Mouse (Mus musculus): ENCODE results near the gene D930020B18Rik. TPM values are rescaled to one million over a fixed set of nuclear protein-coding genes. Genes with fewer than 3 reads are reported as not detected.

Gene D930020B18Rik
- polyA plus RNA-seq, 1 experiment from 2014 or later = 1.8 TPM

DNA sequence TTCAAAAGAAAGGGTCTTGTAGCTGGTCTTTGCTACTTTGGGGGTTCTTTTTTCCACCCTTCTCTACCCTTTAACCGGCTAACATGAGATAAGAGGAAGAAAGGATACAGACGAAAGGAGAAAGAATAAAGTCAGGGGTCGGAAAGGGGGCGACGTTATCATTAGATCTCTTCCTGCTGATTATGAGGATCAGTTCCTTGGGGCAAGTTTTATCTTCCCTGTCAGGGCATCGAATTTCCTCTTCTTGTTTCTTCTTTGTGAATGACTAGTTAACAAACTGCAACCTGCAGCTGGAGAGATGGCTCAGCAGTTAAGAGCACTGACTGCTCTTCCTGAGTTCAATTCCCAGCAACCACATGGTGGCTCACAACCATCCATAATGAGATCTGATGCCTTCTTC, 4.9 kb downstream of the D930020B18Rik start:
- Histone ChIP-seq H3K4me2 (ENCODE audit: low read depth, severe bottlenecking) (no peak overlapping the region), H3K27ac (replicated peaks; ENCODE audit: low read depth, low read length) (no peak overlapping the region), H3K4me3 (ENCODE audit: low read depth, low read length) (no peak overlapping the region), H3K4me1 (ENCODE audit: control insufficient read depth, insufficient read depth, low read length) (peaks cover 7% of the 10 kb centered on the region), H3K27me3 (ENCODE audit: control insufficient read depth, insufficient read depth, low read length) (peaks cover 14% of the 10 kb centered on the region), H3K9ac (ENCODE audit: low read length) (no peak overlapping the region), H3K9me3 (ENCODE audit: control insufficient read depth, low read length) (no peaks in the 10 kb centered on the region), H3K36me3 (ENCODE audit: control insufficient read depth, insufficient read depth, low read length) (no peaks in the 10 kb centered on the region)
- WGBS = 71% methylated on average over 6 of the region's 6 CpGs
- ATAC-seq (ENCODE audit: insufficient number of reproducible peaks, low FRiP score, low TSS enrichment, low read depth) (no peak), DNase-seq (ENCODE audit: low spot score) (no peak)

DNA sequence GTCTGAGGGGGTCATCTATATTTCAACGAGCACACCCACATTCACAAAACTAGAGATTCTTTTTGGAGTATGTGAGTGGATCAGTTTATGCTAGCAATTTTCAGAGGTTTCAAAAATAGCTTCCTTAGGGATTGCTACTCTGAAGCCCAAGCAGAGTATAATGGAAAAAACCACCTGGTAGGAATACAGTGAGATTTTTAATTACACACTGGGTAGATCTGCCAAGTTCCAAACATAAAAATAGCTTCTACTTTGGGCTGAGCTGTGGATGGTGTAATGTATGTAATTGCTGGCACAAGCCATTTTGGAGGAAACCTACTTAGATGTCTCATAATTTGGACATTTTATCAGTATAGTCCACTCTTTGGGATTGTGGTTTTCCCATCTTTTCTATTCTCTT, 11.7 kb downstream of the D930020B18Rik start:
- Histone ChIP-seq H3K27me3 (ENCODE audit: control insufficient read depth, insufficient read depth, low read length) (no peaks in the 10 kb centered on the region), H3K36me3 (ENCODE audit: control insufficient read depth, insufficient read depth, low read length) (no peaks in the 10 kb centered on the region), H3K9ac (ENCODE audit: low read length) (no peak overlapping the region), H3K4me3 (ENCODE audit: low read depth, low read length) (no peak overlapping the region), H3K4me1 (ENCODE audit: control insufficient read depth, insufficient read depth, low read length) (no peaks in the 10 kb centered on the region), H3K4me2 (ENCODE audit: low read depth, severe bottlenecking) (no peak overlapping the region), H3K27ac (replicated peaks; ENCODE audit: low read depth, low read length) (no peak overlapping the region), H3K9me3 (ENCODE audit: control insufficient read depth, low read length) (no peaks in the 10 kb centered on the region)
- WGBS = 90% methylated on average over 1 of the region's 1 CpGs
- DNase-seq (ENCODE audit: low spot score) = no peak
- no peak for ATAC-seq (ENCODE audit: insufficient number of reproducible peaks, low FRiP score, low TSS enrichment, low read depth)

DNA sequence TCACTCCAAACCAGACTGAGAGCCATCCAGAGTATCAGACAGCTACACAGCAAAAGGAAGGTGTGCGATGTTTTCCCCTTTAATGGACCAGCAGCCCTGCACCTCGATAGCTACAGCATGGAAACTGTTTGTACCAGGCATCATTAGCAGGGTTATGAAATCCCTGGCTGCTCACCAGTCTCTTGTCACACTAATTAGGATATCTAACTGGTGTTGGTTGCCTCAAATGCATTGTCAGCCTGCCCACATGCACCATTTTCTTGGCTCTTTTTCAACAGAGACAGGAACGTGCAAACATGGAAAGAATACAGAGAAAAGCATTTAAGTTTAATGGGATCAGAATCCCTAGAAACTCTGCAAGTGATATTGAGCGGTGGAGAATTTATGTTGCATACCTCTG, 14.5 kb downstream of the D930020B18Rik start:
- no peaks in the 10 kb centered on the region for H3K27me3 ChIP-seq (ENCODE audit: control insufficient read depth, insufficient read depth, low read length)
- DNase-seq (ENCODE audit: low spot score) (no peak), ATAC-seq (ENCODE audit: insufficient number of reproducible peaks, low FRiP score, low TSS enrichment, low read depth) (no peak)
- 91% methylated on average over 4 of the region's 4 CpGs for WGBS
- no peak overlapping the region for H3K9ac ChIP-seq (ENCODE audit: low read length)
- H3K4me1 ChIP-seq (ENCODE audit: control insufficient read depth, insufficient read depth, low read length) = no peaks in the 10 kb centered on the region
- no peak overlapping the region for H3K4me2 ChIP-seq (ENCODE audit: low read depth, severe bottlenecking)
- no peak overlapping the region for H3K4me3 ChIP-seq (ENCODE audit: low read depth, low read length)
- H3K36me3 ChIP-seq (ENCODE audit: control insufficient read depth, insufficient read depth, low read length) = no peaks in the 10 kb centered on the region
- H3K27ac ChIP-seq (replicated peaks; ENCODE audit: low read depth, low read length) = no peak overlapping the region
- H3K9me3 ChIP-seq (ENCODE audit: control insufficient read depth, low read length) = no peaks in the 10 kb centered on the region

DNA sequence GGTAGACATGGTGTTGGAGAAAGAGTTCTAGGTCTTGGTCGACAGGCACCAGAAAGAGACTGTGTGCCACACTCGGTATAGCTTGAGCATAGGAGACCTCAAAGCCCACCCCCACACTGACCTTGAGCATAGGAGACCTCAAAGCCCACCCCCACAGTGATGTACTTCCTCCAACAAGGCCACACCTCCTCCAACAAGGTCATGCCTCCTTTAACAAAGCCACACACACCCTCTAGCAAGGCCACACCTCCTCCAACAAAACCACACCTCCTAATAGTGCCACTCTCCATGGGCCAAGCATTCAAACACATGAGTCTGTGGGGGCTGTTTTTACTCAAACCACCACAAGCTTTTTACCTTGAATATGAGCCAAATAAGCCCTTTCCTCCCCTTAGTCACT, 21.3 kb downstream of the D930020B18Rik start:
- Histone ChIP-seq H3K4me2 (ENCODE audit: low read depth, severe bottlenecking) (no peak overlapping the region), H3K9me3 (ENCODE audit: control insufficient read depth, low read length) (no peaks in the 10 kb centered on the region), H3K27ac (replicated peaks; ENCODE audit: low read depth, low read length) (no peak overlapping the region), H3K27me3 (ENCODE audit: control insufficient read depth, insufficient read depth, low read length) (no peaks in the 10 kb centered on the region), H3K4me3 (ENCODE audit: low read depth, low read length) (no peak overlapping the region), H3K4me1 (ENCODE audit: control insufficient read depth, insufficient read depth, low read length) (no peaks in the 10 kb centered on the region), H3K36me3 (ENCODE audit: control insufficient read depth, insufficient read depth, low read length) (no peaks in the 10 kb centered on the region), H3K9ac (ENCODE audit: low read length) (no peak overlapping the region)
- 95% methylated on average over 2 of the region's 2 CpGs for WGBS
- ATAC-seq (ENCODE audit: insufficient number of reproducible peaks, low FRiP score, low TSS enrichment, low read depth) (no peak), DNase-seq (ENCODE audit: low spot score) (no peak)

DNA sequence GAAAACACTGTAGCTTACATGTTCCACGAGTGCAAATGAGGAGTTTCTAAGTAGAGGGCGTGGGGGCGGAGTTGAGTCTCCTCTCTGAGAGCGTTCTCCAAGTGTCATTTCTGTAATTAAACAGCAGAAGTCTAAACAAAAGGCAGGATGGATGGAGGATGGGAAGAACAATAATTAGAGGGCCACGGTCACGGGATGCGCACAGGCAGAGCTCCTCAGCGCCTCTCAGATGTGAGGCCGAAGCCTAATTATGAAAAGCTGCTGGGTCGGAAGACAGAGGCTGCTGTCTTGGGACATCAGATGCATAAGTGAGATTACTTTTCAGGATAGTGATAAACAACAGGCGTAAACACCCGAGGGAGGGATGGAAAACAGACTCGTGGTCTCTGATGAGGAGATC, 22.2 kb downstream of the D930020B18Rik start:
- 52% methylated on average over 13 of the region's 13 CpGs for WGBS
- no peak overlapping the region for H3K4me2 ChIP-seq (ENCODE audit: low read depth, severe bottlenecking)

DNA sequence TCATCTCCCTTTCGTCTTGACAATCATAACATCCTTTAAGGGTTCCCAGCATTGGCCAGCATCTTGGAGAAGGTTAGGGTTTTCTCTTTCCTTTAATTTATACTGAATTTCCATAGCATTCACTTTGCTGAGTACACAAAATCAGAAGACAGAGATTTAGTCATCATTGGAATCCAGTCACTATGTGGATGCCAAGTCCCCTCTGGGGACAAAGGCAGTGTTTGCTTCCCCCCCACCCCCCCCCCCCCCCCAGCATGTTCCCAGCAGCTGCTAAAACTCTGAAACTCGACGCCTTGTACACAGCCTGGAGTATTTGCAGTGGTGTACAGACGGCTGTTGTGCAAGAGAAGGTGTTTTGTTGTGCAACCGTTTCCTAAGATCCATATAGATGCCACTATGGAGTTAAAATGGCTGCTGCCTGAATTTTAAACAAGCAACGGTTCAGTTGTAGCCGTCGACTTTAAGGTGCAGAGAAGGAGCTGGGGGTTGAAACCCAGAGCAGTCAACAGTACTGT, 24.3 kb downstream of the D930020B18Rik start:
- Histone ChIP-seq H3K4me3 (ENCODE audit: low read depth, low read length) (no peak overlapping the region), H3K9me3 (ENCODE audit: control insufficient read depth, low read length) (no peaks in the 10 kb centered on the region), H3K36me3 (ENCODE audit: control insufficient read depth, insufficient read depth, low read length) (no peaks in the 10 kb centered on the region), H3K4me1 (ENCODE audit: control insufficient read depth, insufficient read depth, low read length) (no peaks in the 10 kb centered on the region), H3K27me3 (ENCODE audit: control insufficient read depth, insufficient read depth, low read length) (no peaks in the 10 kb centered on the region), H3K27ac (replicated peaks; ENCODE audit: low read depth, low read length) (no peak overlapping the region), H3K4me2 (ENCODE audit: low read depth, severe bottlenecking) (no peak overlapping the region), H3K9ac (ENCODE audit: low read length) (no peak overlapping the region)
- 78% methylated on average over 8 of the region's 8 CpGs for WGBS
- DNase-seq (ENCODE audit: low spot score) = no peak
- ATAC-seq (ENCODE audit: insufficient number of reproducible peaks, low FRiP score, low TSS enrichment, low read depth) = no peak

More for the DNA sequence above, 22.2 kb downstream of the D930020B18Rik start:
- no peaks in the 10 kb centered on the region for H3K27me3 ChIP-seq (ENCODE audit: control insufficient read depth, insufficient read depth, low read length)
- H3K4me1 ChIP-seq (ENCODE audit: control insufficient read depth, insufficient read depth, low read length) = no peaks in the 10 kb centered on the region
- ATAC-seq (ENCODE audit: insufficient number of reproducible peaks, low FRiP score, low TSS enrichment, low read depth) (no peak), DNase-seq (ENCODE audit: low spot score) (no peak)
- no peaks in the 10 kb centered on the region for H3K36me3 ChIP-seq (ENCODE audit: control insufficient read depth, insufficient read depth, low read length)
- no peak overlapping the region for H3K9ac ChIP-seq (ENCODE audit: low read length)
- H3K27ac ChIP-seq (replicated peaks; ENCODE audit: low read depth, low read length) = no peak overlapping the region
- no peaks in the 10 kb centered on the region for H3K9me3 ChIP-seq (ENCODE audit: control insufficient read depth, low read length)
- H3K4me3 ChIP-seq (ENCODE audit: low read depth, low read length) = no peak overlapping the region

DNA sequence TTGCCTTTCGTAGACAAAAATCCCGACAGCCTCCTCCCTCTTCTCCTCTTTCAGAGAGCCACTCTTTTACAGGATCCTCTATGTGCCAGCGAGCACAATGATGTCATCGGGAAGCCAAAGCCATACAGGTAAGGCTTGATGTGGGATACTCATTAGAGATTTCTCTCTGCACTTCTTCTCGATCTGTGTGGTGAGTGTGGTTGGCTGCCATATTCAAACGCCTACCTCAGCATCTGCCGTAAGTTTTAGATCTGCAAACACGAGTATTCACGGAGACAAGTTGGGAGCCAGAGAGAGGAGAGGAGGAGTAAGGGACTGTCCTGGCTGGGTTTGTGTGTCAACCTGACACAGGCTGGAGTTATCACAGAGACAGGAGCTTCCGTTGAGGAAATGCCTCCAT, 27.7 kb downstream of the D930020B18Rik start:
- ATAC-seq (ENCODE audit: insufficient number of reproducible peaks, low FRiP score, low TSS enrichment, low read depth) = no peak
- Histone ChIP-seq H3K4me2 (ENCODE audit: low read depth, severe bottlenecking) (no peak overlapping the region), H3K9me3 (ENCODE audit: control insufficient read depth, low read length) (no peaks in the 10 kb centered on the region; the same call in 1 of the 2 replicates), H3K4me1 (ENCODE audit: control insufficient read depth, insufficient read depth, low read length) (no peaks in the 10 kb centered on the region), H3K9ac (ENCODE audit: low read length) (no peak overlapping the region), H3K36me3 (ENCODE audit: control insufficient read depth, insufficient read depth, low read length) (no peaks in the 10 kb centered on the region), H3K27ac (replicated peaks; ENCODE audit: low read depth, low read length) (no peak overlapping the region), H3K4me3 (ENCODE audit: low read depth, low read length) (no peak overlapping the region), H3K27me3 (ENCODE audit: control insufficient read depth, insufficient read depth, low read length) (no peaks in the 10 kb centered on the region)
- DNase-seq (ENCODE audit: low spot score) = no peak
- 86% methylated on average over 10 of the region's 10 CpGs for WGBS

DNA sequence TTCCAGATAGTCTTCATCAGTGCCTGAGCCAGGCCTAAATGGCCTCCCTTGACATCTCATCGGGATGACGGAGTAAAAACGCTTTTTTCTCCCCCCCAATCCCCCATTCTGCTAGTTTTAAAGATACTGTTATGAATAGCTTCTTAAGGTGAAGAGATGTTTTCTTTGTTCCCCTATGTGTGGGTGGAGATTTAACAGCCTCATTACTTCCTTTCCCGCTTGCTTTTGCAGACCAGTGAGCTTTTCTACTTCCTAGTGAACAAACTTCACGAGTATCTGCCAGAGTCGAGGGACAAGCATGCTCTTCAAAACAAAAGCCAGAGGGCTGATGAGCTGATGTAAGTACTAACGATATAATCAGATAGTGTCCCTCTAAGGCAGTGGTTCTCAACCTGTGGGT, 35.6 kb downstream of the D930020B18Rik start:
- Histone ChIP-seq H3K36me3 (ENCODE audit: control insufficient read depth, insufficient read depth, low read length) (no peaks in the 10 kb centered on the region), H3K4me1 (ENCODE audit: control insufficient read depth, insufficient read depth, low read length) (no peaks in the 10 kb centered on the region), H3K27me3 (ENCODE audit: control insufficient read depth, insufficient read depth, low read length) (no peaks in the 10 kb centered on the region), H3K27ac (replicated peaks; ENCODE audit: low read depth, low read length) (no peak overlapping the region), H3K4me2 (ENCODE audit: low read depth, severe bottlenecking) (no peak overlapping the region), H3K4me3 (ENCODE audit: low read depth, low read length) (no peak overlapping the region), H3K9ac (ENCODE audit: low read length) (no peak overlapping the region), H3K9me3 (ENCODE audit: control insufficient read depth, low read length) (no peaks in the 10 kb centered on the region; the same call in 1 of the 2 replicates)
- ATAC-seq (ENCODE audit: insufficient number of reproducible peaks, low FRiP score, low TSS enrichment, low read depth) = no peak
- DNase-seq (ENCODE audit: low spot score) = no peak
- WGBS = 58% methylated on average over 7 of the region's 7 CpGs

DNA sequence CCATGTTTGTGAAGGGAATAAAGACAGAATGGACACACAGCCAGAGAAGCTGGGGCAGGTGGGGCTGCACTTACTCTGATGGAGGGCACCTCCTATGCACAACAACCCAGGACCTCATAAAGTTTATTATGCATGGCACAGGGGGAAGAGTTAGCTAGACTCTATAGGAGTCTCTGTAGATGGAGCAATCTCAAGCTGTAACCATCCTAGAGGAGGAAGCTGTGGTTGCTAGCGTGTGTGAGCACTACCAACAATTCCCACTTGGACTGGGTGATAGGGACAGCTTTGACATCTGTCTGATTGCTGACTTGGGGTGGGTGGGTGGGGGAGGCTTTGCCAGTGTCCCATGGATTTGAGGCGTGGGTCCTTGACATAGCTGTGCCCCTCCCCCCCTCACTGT, 39.5 kb downstream of the D930020B18Rik start:
- Histone ChIP-seq H3K27me3 (ENCODE audit: control insufficient read depth, insufficient read depth, low read length) (no peaks in the 10 kb centered on the region), H3K9me3 (ENCODE audit: control insufficient read depth, low read length) (no peaks in the 10 kb centered on the region), H3K4me2 (ENCODE audit: low read depth, severe bottlenecking) (no peak overlapping the region), H3K9ac (ENCODE audit: low read length) (no peak overlapping the region), H3K27ac (replicated peaks; ENCODE audit: low read depth, low read length) (no peak overlapping the region), H3K4me1 (ENCODE audit: control insufficient read depth, insufficient read depth, low read length) (no peaks in the 10 kb centered on the region), H3K36me3 (ENCODE audit: control insufficient read depth, insufficient read depth, low read length) (no peaks in the 10 kb centered on the region), H3K4me3 (ENCODE audit: low read depth, low read length) (no peak overlapping the region)
- no peak for ATAC-seq (ENCODE audit: insufficient number of reproducible peaks, low FRiP score, low TSS enrichment, low read depth)
- 90% methylated on average over 2 of the region's 2 CpGs for WGBS
- DNase-seq (ENCODE audit: low spot score) = no peak
